Mouse (Mus musculus) cerebellum, postnatal 10 days (tissue): ENCODE results near the gene Phactr1.

Experiments used
- DNase-seq, 2 experiments: peaks; one replicate each; pipeline ENCODE4 v3.0.0; 2021; ENCODE audit warnings: mixed read lengths in 2 of 2

Phactr1 gene

DNA sequence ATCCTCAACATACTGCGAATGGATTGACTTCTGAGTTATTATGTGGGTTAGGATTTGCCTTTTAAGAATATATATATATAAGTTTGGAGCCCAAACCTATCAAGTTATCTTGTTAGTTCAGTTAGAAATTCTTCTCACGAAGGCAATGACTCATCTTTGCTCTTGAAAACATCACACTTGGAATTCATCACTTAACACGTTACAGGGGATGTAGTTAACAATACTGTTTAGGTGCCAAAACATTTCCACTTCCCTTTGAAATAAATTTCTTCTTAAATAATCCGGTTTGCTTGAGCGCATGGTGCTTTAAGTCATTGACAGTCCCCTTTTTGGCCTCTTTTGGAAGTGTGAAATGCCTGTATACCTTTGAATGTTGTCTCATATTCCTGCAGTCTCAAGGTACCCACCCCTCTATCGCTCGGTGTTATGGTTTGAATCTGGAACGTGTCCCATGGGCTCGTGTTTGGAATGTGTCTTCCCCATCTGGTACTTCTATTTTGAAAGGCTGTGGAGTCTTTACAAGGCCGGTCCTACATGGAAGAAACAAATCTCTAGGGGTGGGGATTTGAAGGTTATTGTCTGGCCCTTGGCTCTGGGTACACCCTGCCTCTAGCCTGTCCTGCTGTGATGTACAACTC lies 80.6 kb downstream of the Phactr1 start:
- peak in 1 of 2 experiments; percentile 19 for DNase-seq

DNA sequence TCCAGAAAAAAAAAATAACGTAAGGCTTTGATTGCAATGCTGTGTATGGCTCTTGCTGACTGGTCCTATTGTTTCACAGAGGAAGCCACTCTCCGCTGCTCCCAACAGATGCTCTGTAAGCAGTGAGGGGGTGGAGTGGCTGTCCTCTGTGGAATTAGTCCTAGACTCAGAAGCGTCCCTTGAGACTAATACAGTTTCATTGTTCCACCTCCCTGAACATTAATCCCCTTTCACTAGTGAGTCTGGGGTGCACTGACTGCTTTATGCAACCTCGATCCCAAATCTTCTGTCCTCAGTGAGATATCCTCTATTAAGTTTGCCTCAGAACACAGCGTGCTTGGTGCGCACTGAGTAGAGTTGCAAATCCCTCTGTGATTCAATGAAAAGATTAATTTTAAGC lies 91.9 kb downstream of the Phactr1 start:
- DNase-seq: no peak

DNA sequence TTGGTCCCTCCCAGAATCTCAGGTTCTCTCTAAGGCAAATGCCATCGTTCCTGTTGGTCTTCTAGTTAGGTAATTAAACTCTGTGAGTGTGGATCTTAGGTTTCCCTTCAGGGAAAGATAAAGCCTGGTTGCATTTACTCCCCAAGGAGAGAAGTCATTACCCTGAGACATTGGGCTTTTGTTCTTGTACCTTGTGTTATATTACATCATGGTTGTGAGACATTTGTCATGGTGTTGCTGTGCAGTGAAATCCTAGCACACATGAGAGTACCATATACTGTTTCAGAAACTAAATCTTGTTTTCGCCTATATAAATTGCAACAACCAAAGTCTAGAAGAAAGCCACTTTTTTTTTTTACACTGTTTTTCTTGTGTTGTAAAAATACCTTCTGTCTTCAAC lies 93.6 kb downstream of the Phactr1 start:
- no peak for DNase-seq

DNA sequence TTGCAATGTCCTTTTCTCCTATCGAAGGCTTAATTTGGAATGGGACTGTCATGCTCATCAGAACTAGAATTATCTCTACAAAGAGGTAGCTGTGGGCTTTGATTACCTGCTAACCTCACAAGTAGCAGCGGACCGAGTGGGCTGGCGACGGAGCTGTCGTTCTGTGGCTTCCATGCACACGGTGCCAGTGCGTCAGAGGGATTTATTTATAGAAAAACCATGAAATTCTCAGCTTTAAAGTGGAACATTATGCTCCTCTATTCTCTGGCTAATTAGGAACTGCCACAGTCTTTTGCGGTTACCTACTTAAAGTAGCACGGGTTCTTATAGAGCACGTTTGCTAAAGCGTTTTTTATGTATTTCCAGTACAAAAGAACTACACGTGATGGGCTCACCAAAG lies 101.7 kb downstream of the Phactr1 start:
- DNase-seq: no peak

DNA sequence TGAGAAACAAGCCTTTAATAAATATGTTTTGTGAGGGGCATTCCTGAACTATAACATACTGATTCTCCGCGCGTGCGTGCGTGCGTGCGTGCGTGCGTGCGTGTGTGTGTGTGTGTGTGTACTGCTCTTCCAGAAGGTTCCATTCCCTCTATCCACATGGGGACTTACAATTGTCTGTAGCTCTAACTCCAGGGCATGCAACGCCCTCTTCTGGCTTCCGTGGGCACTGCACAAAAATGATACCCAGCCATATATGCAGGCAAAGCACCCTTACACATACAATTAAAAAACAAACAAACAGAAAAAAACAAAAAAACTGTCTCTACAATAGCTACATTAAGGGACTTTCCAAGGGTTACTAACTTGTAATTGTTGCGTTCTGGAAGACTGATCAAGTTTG lies 108.8 kb downstream of the Phactr1 start:
- DNase-seq: peak; percentile 30 to 47

DNA sequence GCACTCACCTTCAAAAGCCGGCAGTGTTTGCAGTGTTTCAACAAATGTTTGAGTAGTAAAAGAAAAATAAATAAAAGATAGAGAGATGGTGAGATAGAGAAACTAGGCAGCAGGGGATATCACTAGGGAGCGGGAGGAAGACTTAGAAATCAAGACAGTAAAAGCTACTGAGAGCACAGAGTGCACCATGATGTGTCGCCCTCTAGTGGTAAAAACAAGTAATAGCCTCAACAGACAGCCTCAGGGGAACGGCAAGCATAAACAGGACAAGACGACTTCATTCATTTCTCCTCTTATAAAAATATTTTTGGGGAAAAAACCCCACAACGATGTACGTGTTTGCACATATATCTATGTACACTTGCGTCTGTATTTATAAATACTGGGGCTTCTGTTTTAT lies 111.9 kb downstream of the Phactr1 start:
- DNase-seq: peak; percentile 22 to 54

DNA sequence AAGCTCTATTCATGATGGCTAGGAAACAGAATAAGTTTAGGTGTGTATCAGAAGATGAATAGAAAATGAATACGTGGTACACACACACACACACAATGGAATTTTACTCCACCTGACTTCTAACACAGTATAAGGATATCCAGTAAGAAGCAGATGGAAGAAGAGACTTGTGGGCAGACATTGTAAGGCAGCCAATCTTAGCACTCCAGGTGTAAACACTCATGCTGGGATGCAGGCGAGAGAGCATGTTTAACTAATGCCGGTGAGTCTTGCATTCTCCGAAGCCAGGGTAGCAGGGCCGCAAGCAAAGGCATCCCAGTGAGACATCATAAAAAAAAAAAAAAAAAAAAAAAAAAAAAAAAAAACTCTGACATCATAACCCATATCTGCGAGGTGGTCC lies 120.1 kb downstream of the Phactr1 start:
- DNase-seq: peak in 1 of 2 experiments; percentile 26

DNA sequence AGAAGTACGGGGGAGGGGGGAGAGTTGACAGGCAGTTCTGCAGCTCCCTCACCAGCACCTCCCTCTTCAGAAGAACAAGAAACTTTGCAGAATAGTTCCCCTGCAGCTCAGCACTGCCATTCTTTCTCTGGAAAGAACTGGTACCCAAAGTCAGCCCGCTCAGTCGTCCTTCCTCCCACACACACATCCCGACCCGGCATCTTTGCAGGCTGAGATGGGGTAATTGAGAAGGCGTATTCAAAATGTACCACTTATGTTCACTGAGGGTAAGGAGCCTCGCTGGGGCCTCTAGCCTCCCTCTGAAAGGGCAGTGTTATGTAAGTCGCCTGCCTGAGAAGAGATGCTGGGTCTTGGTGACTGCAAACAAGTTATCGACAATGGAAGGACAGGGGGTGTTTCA lies 123.9 kb downstream of the Phactr1 start:
- no peak for DNase-seq

DNA sequence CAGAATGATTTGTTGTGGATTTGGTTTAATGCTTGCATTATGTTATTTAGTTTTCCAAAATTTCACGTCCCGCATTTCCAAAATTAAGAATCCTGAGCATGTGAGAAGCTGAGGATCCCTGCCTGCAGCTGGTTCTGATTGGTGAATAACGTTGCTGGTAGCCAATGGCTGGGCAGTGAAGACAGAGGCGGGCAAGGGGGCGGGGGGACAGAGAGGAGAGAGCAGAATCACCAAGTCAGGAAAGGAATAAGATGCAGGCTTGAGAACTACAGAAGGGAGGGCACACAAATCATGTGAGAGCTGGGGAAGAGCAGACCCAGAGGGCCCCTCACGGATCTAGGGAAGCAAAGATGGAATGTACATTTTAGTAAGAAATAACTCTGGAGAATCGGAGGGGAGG lies 132.3 kb downstream of the Phactr1 start:
- DNase-seq: peak; percentile 54 to 65

DNA sequence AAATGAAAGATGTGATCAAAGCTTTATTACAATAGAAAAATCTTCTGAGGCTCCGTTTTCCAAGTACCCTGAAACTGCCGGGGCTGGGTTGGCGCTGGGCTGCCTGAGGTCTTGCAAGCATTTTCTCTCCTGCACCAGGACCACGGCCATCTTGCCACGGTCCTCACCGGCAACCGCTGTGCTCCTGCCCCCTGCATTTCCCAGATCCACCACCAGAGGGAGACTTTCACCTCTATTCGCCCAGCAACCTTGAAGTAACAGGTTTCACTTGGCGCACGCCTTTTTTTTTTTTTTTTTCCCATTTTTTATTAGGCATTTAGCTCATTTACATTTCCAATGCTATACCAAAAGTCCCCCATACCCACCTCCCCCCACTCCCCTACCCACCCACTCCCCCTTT lies 138.0 kb downstream of the Phactr1 start:
- DNase-seq: peak; percentile 78 to 82

DNA sequence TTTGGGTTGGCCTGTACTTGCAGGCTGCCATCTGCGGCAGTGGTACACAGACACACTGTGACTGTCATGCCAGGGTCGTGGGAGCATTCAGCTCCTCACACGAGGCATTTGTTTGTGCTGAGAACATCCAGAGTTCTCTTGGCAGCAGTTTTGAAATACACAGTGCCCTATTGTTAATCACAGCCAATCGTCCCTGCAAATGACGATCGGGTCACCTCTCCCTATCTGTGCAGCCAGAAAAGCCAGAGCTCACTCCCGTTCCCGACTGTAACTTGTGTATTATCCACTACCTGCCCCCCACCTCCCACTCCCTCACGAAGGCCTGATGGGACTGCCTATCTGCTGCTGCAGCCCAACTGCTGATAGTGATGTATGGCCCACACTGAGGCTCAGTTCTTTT lies 140.1 kb downstream of the Phactr1 start:
- DNase-seq: no peak

DNA sequence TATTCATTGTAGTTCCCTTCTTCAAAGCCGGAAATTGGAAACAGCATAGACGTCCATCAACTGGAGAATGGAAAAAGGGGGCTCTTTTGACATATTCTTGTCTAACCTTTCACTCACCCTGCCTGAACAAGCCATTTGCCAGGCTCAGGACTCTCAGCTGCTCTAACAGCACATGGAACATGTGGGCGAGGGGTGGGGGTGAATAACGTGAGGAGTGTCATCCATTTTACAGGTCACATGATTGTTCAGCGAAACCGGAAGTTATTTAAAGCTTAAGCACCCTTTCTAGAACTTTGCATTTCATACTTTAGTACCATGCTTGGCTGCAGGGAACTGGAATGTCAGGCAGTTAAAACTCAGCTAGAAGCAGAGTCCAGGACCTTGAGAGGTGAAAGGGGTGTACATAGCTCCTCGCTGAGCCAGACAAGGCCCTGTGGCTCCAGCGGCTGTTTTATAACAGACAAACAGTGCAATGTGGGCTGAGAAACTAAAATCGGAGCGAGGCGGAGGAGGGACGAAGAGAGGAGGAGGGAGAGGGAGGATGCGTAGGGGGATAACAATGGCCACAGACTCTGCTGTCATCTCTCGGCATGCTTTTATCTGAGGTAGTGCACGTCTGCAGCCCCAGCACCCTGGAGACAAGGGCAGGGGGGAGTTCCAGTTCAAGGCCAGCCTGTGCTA lies 141.1 kb downstream of the Phactr1 start:
- no peak for DNase-seq

DNA sequence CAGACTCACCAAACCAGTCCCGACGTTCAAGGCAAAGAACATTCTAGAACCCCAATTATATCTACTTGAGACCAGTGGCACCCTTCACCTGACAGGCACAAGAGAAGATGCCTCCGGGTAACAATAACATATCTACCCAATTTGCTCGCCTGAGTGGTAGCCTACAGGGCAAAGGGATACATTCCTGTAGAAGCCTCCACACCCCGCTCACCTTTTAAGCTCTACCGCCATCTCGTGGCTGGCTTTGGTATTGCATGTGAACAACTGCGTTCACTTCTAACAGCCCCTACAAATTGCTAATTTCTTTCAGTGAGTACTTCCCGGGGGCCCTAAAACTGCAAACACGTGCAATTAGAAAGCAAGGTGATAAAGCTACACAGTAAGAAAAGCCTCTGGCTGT lies 142.1 kb downstream of the Phactr1 start:
- DNase-seq: peak; percentile 93 to 96

DNA sequence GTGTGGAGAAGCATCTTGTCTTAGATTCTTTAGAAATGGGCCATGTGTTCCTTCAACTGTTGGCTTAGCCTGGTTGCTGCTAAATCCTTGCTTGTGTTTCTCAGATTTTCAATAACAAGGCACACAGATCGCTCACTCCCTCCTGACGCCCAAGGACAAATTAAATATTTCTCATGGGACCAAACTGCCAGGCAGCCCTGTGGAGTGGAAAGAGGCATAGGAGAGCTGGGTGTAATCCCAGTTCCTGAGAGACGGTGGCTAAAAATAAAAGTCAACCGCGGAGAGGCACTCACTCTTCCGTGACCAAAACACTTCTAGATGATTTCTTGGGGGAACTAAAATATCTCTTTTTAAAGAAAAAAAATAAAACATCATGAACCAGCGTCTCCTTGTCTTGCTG lies 143.5 kb downstream of the Phactr1 start:
- no peak for DNase-seq

DNA sequence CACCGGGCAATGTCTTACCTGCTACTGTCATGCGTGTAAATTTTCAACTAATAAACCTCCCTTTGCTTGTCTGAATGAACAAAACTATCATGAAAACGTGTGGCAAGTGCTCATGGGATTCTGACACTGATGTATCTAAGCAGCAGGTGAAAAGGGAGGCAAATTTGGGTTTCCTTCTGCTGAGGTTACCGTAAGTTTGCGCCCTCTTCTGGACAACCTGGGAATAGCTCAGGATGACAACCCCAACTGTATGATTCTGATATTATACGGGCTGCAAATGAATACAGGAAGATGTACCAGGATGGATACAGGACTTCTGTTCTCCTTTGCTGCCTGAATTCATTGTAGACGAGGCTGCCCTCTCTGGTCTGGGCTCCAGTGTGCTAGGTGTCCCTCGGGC lies 146.2 kb downstream of the Phactr1 start:
- DNase-seq: peak; percentile 77 to 85

DNA sequence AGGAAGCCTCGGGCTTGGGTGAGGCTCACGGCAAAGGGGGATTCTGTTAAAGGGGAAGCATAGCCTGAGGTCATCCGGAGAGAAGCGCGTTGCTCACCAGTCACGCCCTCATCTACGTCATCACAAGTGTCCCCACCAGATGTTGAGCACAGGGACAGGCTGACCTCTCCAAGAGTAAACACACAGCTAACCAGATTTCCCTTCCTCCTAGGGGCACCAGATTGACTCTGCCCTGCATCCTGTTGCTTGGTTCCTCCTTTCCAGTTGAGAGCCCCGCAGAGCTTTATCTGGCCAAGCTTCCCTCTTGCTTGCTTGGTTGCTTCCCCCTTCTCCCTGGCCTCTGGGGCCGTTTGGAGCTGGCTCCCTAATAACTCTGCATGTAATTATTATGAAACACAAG lies 148.6 kb downstream of the Phactr1 start:
- DNase-seq: peak; percentile 49 to 51

DNA sequence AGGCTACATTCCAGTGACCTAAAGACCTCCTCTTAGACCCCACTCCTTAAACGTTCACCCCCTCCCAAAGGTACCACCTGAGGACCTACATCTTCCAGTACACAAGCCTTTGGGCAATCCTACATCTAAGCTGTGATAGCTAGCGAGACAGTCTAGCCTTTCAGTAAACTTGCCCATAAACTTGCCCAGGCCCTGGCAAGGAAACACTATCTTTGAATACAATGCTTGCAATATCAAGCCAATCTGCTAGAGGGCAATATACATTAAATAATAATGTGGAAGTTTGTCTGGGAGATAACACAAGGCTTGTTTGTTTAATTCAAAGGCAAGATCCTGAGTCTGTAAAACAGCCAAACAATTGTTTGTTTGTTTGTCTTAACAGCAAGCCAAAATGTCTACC lies 155.0 kb downstream of the Phactr1 start:
- DNase-seq: peak; percentile 33 to 69

DNA sequence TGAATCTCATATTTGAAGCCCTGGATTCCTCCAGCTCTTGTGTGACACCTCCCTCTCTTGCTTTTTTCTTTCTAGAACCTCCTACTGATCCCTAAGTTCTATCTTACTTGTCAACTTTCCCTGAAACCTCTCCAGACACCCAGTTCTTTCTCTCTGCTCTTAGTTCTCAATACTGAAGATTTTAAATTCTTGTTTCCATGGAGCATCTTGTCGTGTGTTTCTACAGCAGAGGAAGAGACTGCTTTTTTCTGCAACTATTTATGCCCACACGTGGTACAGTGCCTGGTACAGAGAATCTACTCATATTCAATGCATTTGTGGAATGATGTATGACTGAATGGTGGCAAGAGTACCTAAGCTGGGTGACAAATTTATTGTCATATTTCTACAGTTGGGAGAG lies 158.9 kb downstream of the Phactr1 start:
- no peak for DNase-seq

DNA sequence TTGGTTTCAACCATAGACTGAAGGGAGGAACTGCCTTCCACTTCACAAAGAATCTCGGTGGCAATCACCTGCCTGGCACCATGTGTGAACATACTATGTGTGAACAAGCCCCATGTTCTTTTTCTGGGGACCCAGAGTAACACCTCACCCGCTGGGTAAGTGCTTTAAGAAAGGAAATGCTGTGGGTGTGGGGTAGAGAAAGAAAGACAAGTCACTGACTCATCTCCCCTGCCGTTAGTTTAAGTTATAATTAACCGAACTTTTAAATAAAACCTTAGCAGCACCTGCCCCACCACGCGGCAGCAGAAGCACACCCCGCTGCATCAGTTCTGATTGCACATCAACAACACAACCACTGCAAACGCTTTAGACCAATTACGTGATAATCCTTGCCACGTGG lies 171.7 kb downstream of the Phactr1 start:
- DNase-seq: no peak

DNA sequence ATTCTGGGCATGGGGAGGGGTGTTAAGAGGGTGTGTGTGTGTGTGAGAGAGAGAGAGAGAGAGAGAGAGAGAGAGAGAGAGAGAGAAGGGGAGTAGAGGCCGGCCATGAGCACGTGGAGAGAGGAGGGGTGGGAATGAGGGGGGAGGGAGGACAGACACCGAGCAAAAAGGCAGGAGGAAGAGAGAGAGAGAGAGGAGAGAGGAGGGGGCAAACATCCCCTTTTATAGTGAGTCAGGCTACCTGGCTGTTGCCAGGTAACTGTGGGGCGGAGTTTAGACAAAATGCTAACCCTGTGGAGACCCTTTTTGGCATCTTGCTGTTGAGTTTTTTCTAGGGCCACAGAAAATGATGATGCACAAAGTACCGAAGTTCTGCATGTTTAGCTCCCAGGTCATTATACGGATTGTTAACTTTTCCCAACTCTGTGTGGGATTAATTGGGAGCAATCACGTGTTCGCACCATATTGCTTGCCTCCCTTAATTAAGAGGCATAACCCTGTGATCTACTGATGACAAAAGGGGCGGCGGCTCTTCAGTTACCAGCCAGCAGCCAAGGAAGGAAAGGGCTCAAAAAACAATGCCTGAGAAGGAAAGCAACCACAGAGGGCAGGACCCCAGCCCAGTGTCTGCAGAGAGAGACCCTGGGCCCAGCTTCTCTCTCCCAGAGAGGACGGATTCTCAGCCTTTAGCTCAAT lies 173.6 kb downstream of the Phactr1 start:
- DNase-seq: no peak

DNA sequence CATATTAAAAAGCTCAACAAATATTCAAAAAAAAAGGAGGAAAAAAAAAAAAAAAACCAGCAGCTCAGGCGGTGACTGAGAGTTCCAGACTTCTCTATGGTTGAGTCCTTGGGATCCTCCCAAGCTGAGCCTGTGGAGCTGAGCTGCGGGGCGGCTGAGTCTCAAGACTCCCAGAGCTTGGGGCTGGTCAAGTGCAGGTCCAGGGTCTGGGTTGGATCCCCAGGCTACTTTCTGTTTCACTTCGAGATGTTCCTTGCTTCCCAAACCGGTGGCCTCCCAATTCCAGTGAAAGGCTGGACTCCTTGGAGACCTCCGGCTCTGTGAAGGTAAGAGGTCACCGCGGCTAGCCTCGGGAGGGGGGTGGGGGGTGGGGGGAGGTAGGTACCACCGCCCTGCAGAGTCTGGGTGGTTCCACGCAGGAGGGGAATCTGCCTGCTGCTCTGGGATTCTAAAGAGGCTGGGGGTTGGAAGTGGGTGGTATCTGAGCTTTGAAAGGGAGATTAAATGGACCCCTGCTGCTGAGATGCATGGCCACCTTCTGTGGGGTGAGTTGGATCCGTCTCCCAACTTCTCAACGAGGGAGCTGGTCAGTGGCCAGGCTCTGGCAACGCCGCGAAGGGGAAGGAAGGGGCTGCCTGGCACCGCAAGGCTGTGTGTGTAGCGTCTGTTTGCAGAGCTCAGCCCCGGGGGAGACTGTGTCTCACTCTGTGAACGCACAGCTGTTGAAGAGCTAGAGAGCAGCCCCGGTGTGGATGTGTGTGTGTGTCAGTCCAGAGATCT lies 185.9 kb downstream of the Phactr1 start:
- peak; percentile 78 to 86 for DNase-seq

DNA sequence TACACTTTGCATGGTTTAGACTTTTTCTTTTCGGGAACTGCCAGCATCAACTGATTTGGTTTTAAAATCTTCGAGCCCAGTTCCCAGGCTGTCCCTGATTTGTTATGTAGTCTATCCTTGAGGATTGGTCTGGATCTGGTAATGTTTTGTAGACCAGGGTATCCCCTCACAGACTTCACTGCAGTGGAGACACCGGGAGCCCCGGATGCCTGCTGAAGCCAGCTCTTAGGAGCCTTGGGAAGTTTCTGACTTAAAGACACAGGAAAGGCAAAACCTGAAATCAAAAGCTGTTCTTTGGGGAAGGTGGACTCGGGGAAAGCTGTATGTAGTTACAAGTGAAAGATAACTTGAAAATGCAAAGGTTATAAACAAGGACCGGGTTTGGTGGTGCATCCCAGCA lies 186.6 kb downstream of the Phactr1 start:
- DNase-seq: peak in 1 of 2 experiments; percentile 22

DNA sequence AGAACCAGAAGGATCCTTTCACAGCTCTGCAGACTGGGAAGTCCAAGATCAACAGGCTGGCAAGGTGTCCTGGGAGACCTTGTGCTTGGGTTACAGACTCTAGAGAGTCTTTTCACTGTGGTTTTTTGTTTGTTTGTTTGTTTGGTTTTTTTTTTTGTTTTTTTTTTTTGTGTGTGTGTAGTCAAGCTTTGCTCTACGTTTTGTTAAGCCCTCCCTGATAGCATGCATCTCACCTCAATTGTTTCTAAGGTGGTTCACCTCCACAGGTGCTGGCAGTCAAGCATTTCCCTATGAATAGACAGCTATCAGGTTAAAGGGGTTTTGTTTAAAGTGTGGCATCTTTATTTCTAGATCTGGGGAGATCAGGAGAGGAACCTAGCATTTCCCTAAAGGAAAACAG lies 191.7 kb downstream of the Phactr1 start:
- no peak for DNase-seq
